Mouse (Mus musculus): ENCODE results near the gene Ltk. TPM values are rescaled to one million over a fixed set of nuclear protein-coding genes. Genes with fewer than 3 reads are reported as not detected.
"Not testable (repeated sequence)": the region's sequence is repeated elsewhere in the genome, so short reads cannot be mapped to it uniquely, and the experiment has no call there.

Ltk gene
- polyA plus RNA-seq, 1 experiment from 2014 or later = not detected

DNA sequence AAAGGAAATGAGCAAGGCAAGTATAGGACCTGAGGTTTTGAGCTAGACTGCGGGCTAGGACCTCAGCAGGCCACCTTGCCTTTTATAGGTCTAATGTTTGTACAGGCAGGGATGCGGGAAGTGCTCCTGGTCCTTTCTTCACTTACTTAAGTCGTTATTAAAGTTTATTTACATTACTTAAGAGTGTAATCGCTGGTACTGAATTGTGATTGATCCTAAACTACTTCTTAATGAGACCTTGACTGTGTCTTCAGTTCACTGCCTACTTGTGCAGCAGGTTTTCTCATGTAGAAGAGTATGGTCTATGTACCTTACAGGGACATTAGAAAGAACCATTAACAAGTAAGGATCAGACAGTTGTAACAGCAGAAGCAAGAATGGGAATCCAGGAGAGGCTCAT lies 29.5 kb downstream of the Ltk start:
- WGBS = 91% methylated on average over 4 of the region's 4 CpGs
- H3K4me2 ChIP-seq = no peak overlapping the region
- H3K36me3 ChIP-seq (replicated peaks) = peaks cover 98% of the 10 kb centered on the region
- H3K4me1 ChIP-seq = no peaks in the 10 kb centered on the region
- H3K27me3 ChIP-seq = no peaks in the 10 kb centered on the region
- H3K9me3 ChIP-seq = no peaks in the 10 kb centered on the region
- H3K27ac ChIP-seq = no peak overlapping the region
- H3K9ac ChIP-seq = no peak overlapping the region
- ATAC-seq (ENCODE audit: low FRiP score) = no peak
- no peak overlapping the region for H3K4me3 ChIP-seq (replicated peaks)

DNA sequence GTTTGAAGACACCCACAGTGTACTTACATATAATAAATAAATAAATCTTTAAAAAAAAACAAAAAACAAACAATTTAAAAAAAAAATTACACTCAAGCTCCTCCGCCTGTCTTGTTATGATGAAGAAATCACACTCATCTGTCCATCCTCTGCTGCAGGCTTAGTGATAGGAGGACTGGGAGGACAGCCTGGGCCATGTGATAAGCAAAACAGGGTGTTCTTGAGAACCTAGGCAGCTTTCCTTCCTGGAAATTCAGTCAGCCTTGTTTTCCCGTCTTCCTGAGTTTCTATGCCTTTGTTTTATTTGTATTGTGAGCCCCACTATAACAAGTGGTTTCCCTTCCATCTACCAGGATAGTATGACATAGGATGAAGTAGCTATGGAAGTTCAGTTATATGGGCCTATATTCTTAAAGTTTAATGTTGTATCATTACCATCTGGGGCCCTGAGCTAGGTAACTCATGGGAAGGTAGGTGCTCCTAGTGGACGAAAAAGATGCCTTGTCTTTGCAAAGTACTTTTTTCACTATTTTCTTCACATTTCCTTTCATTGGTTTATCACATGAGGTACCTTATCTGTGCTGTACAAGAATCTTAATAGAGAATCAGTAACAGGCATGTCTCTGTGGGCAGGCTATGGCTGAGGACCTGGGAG lies 32.3 kb downstream of the Ltk start:
- no peaks in the 10 kb centered on the region for H3K4me1 ChIP-seq
- 88% methylated on average over 3 of the region's 3 CpGs for WGBS
- H3K4me2 ChIP-seq = no peak overlapping the region
- H3K27me3 ChIP-seq = no peaks in the 10 kb centered on the region
- no peak overlapping the region for H3K27ac ChIP-seq
- ATAC-seq (ENCODE audit: low FRiP score) = no peak
- H3K36me3 ChIP-seq (replicated peaks) = peaks cover 95% of the 10 kb centered on the region
- H3K9ac ChIP-seq = no peak overlapping the region
- no peak overlapping the region for H3K4me3 ChIP-seq (replicated peaks)
- H3K9me3 ChIP-seq = no peaks in the 10 kb centered on the region

DNA sequence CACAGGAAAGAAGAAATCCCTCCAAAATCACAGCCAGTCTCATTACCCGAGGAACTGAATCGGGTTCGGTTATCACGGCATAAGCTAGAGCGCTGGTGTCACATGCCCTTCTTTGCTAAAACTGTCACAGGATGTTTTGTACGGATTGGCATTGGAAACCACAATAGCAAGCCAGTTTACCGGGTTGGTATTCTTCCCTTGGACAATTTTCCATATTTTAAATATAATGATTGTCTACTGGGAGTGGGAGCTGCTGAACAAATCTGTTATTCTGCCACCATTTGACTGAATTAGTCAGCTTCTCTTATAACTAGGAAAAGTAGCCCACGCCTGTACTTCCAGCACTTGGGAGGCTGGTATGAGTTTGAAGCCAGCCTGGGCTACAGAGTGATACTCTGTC lies 39.2 kb downstream of the Ltk start:
- H3K4me1 ChIP-seq = no peaks in the 10 kb centered on the region
- no peak overlapping the region for H3K4me2 ChIP-seq
- ATAC-seq (ENCODE audit: low FRiP score) = no peak
- no peak overlapping the region for H3K9ac ChIP-seq
- H3K27ac ChIP-seq = no peak overlapping the region
- peaks cover 79% of the 10 kb centered on the region for H3K36me3 ChIP-seq (replicated peaks)
- WGBS = 96% methylated on average over 8 of the region's 8 CpGs
- H3K27me3 ChIP-seq = no peaks in the 10 kb centered on the region
- no peaks in the 10 kb centered on the region for H3K9me3 ChIP-seq
- no peak overlapping the region for H3K4me3 ChIP-seq (replicated peaks)

DNA sequence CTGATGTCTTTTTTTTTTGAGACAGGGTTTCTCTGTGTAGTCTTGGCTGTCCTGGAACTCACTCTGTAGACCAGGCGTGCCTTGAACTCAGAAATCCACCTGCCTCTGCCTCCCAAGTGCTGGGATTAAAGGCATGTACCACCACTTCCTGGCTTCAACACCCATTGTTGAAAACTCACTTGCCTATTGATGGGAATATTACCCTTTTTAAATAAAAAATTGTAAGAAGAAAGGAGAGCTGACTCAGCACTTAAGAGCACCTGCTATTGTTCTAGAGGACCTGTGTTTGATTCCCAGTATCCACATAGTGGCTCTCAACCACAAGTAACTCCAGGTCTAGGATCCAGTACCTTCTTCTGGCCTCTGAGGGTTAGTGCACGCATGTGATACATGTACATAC lies 44.4 kb downstream of the Ltk start:
- not testable (repeated sequence) for H3K27ac ChIP-seq; ATAC-seq (ENCODE audit: low FRiP score); H3K4me1 ChIP-seq; H3K4me2 ChIP-seq; H3K9ac ChIP-seq; H3K9me3 ChIP-seq; H3K4me3 ChIP-seq (replicated peaks); H3K27me3 ChIP-seq
- 92% methylated on average over 2 of the region's 2 CpGs for WGBS
- peaks cover 64% of the 10 kb centered on the region for H3K36me3 ChIP-seq (replicated peaks)

DNA sequence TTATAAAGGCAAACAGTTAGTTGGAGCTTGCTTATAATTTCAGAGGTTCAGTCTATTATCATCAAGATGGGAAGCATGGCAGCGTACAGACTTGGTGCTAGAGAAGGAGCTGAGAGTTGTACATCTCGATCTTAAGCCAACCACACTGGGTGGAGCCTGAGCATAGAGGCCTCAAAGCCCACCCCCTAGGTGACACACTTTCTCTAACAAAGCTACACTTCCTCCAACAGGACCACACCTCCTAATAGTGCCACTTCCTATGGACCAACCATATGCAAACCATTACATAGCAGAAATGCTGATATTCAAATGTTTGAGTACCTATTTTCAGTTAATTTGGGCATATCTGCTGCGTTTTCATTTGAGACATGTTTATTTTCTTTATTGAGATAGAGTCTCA lies 50.2 kb downstream of the Ltk start:
- H3K4me1 ChIP-seq = no peaks in the 10 kb centered on the region
- H3K4me3 ChIP-seq (replicated peaks) = no peak overlapping the region
- H3K27ac ChIP-seq = no peak overlapping the region
- H3K36me3 ChIP-seq (replicated peaks) = peaks cover 71% of the 10 kb centered on the region
- H3K27me3 ChIP-seq = no peaks in the 10 kb centered on the region
- 92% methylated on average over 3 of the region's 3 CpGs for WGBS
- H3K9ac ChIP-seq = no peak overlapping the region
- ATAC-seq (ENCODE audit: low FRiP score) = no peak
- no peaks in the 10 kb centered on the region for H3K9me3 ChIP-seq
- no peak overlapping the region for H3K4me2 ChIP-seq

DNA sequence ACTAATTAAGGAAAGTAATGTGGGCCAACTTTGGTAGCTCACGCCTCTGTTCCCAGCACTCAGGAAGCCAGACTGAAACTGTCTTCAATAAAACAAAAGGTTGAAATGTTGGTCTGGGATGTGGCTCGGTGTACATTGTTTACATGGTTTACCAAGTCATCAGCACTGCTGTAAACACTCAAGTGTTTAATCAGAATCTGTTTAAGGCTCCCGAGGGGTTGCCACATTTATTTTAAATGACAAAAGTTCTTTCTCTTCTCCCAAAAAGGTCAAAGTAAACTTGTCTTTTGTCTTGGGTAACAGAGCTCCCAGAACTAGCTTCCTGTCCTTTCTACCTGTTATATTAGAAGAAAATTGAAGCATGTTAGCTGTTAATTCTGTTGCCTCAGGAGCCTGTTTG lies 52.6 kb downstream of the Ltk start:
- no peak for ATAC-seq (ENCODE audit: low FRiP score)
- Histone ChIP-seq H3K9me3 (no peaks in the 10 kb centered on the region), H3K4me1 (no peaks in the 10 kb centered on the region), H3K4me3 (replicated peaks) (no peak overlapping the region), H3K4me2 (no peak overlapping the region), H3K36me3 (replicated peaks) (peaks cover 69% of the 10 kb centered on the region), H3K9ac (no peak overlapping the region), H3K27me3 (no peaks in the 10 kb centered on the region), H3K27ac (no peak overlapping the region)
- 91% methylated on average over 3 of the region's 3 CpGs for WGBS

DNA sequence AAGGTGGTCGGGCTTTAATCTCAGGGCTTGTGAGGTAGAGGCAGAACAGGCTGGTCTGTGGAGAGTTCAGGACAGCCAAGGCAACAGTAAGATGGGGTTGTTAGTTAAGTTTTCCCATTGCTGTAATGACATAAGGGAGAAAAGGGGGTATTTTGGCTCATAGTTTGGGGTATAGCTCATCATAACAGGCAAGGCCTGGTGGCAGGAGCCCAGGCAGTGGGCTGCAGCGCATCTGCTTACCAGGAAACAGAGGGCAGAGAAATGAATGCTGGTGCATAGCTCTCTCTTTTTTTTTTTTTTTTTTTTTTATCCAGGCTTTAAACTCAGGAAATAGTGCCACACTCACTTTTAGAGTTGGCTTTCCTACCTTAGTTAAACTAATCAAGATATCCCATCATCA lies 57.1 kb downstream of the Ltk start:
- Histone ChIP-seq H3K36me3 (replicated peaks) (peaks cover 35% of the 10 kb centered on the region), H3K27ac (no peak overlapping the region), H3K9me3 (no peaks in the 10 kb centered on the region), H3K4me3 (replicated peaks) (no peak overlapping the region), H3K4me2 (no peak overlapping the region), H3K9ac (no peak overlapping the region), H3K27me3 (no peaks in the 10 kb centered on the region), H3K4me1 (no peaks in the 10 kb centered on the region)
- no peak for ATAC-seq (ENCODE audit: low FRiP score)
- 97% methylated on average over 2 of the region's 2 CpGs for WGBS

Other genes starting within 250 kb of the Ltk start
- 0.22 and 0.27 TPM in 2 replicates for gene Exd1, start 212.8 kb downstream of the Ltk start, polyA plus RNA-seq (2016; fragmentation: Nextera tagmentation; extraction: Ambion mirVana)
- gene Chp1, start 212.7 kb downstream of the Ltk start, polyA plus RNA-seq (2016; fragmentation: Nextera tagmentation; extraction: Ambion mirVana) = 60.7 and 61.7 TPM in 2 replicates
- 110 and 111 TPM in 2 replicates for gene Nusap1, start 142.1 kb downstream of the Ltk start, polyA plus RNA-seq (2016; fragmentation: Nextera tagmentation; extraction: Ambion mirVana)
- gene Oip5, start 142.0 kb downstream of the Ltk start, polyA plus RNA-seq (2016; fragmentation: Nextera tagmentation; extraction: Ambion mirVana) = 35.1 and 35.6 TPM in 2 replicates
- gene Ndufaf1, start 97.6 kb downstream of the Ltk start, polyA plus RNA-seq (2016; fragmentation: Nextera tagmentation; extraction: Ambion mirVana) = 37.4 and 37.6 TPM in 2 replicates
- 80.6 and 83.1 TPM in 2 replicates for gene Rtf1, start 85.4 kb downstream of the Ltk start, polyA plus RNA-seq (2016; fragmentation: Nextera tagmentation; extraction: Ambion mirVana)
- 0.85 and 1.0 TPM in 2 replicates for gene Itpka, start 18.1 kb downstream of the Ltk start, polyA plus RNA-seq (2016; fragmentation: Nextera tagmentation; extraction: Ambion mirVana)
- gene Rpap1, start 27.1 kb upstream of the Ltk start, polyA plus RNA-seq (2016; fragmentation: Nextera tagmentation; extraction: Ambion mirVana) = 32.8 and 33.4 TPM in 2 replicates
- gene Tyro3, start 37.3 kb upstream of the Ltk start, polyA plus RNA-seq (2016; fragmentation: Nextera tagmentation; extraction: Ambion mirVana) = 27.7 and 28.2 TPM in 2 replicates
- 34.7 and 39.5 TPM in 2 replicates for gene Mga, start 136.8 kb upstream of the Ltk start, polyA plus RNA-seq (2016; fragmentation: Nextera tagmentation; extraction: Ambion mirVana)
- 4.6 and 5.3 TPM in 2 replicates for gene Mapkbp1, start 212.3 kb upstream of the Ltk start, polyA plus RNA-seq (2016; fragmentation: Nextera tagmentation; extraction: Ambion mirVana)